Mouse (Mus musculus) intestine, embryonic 16.5 days (tissue): ENCODE data around the gene Pcp4l1. TPM values are rescaled to one million over a fixed set of nuclear protein-coding genes. Genes with fewer than 3 reads are reported as not detected.
"Not testable (repeated sequence)": the region's sequence is repeated elsewhere in the genome, so short reads cannot be mapped to it uniquely, and the experiment has no call there.

Experiments used
- ATAC-seq: fragments of 200-750 bp; cut with Nextera tagmentation; 2 replicates; pipeline ENCODE4 v1.8.0; 2017; ENCODE audit warnings: moderate TSS enrichment, moderate library complexity
- H3K27ac ChIP-seq: fragments of 300-500 bp; sonication (generic); 2 replicates; pipeline ENCODE4 v1.5.1; 2014; ENCODE audit warnings: mild to moderate bottlenecking, low read length
- H3K27me3 ChIP-seq: fragments of 300-500 bp; sonication (generic); replicated peaks from 2 replicates; pipeline ENCODE4 v1.6.1; 2014; ENCODE audit warnings: low read length, control low read depth, mixed read lengths; ENCODE audit not compliant: control insufficient read depth, insufficient read depth
- H3K36me3 ChIP-seq: fragments of 300-500 bp; sonication (generic); 2 replicates; pipeline ENCODE4 v1.6.1; 2014; ENCODE audit warnings: low read length, control low read depth; ENCODE audit not compliant: control insufficient read depth, insufficient read depth
- H3K4me1 ChIP-seq: fragments of 300-500 bp; sonication (generic); 2 replicates; pipeline ENCODE4 v1.6.1; 2014; ENCODE audit warnings: low read length, control low read depth, mixed read lengths; ENCODE audit not compliant: control insufficient read depth, insufficient read depth
- H3K4me2 ChIP-seq: fragments of 300-500 bp; sonication (generic); 2 replicates; pipeline ENCODE4 v1.6.1; 2014; ENCODE audit warnings: low read depth, low read length, control low read depth
- H3K4me3 ChIP-seq: fragments of 300-500 bp; sonication (generic); 2 replicates; pipeline ENCODE4 v1.5.1; 2014; ENCODE audit warnings: mild to moderate bottlenecking, low read length
- H3K9ac ChIP-seq: fragments of 300-500 bp; sonication (generic); 2 replicates; pipeline ENCODE4 v1.6.1; 2014; ENCODE audit warnings: low read depth, low read length
- H3K9me3 ChIP-seq: fragments of 300-500 bp; sonication (generic); 2 replicates; pipeline ENCODE4 v1.6.1; 2016; ENCODE audit warnings: low read length, control low read depth; ENCODE audit not compliant: control insufficient read depth
- WGBS: fragments of 180-500 bp; shearing (Covaris S2); extraction: QIAGEN DNeasy Blood & Tissue Kit; methylation state at CpG from one replicate; pipeline ENCODE4 v1.1.7; 2014; 5-methylcytosine and 5-hydroxymethylcytosine counted together
- polyA plus RNA-seq: library from polyadenylated mRNA; unstranded; fragments of >200 nt; fragmentation: Nextera tagmentation; extraction: Ambion mirVana; gene quantifications from 2 replicates; pipeline ENCODE4 v1.2.1, GENCODE M21; 2015

The Pcp4l1 gene
- polyA plus RNA-seq, 1 experiment from 2014 or later, result 19.4 TPM

GRCm38 (mm10) chr1:171159485-171159975 lies 36.5 kb downstream of the Pcp4l1 start:
- Histone ChIP-seq H3K9ac (peak overlapping the region; percentile 60), H3K4me1 (0 out of 2 replicates have a peak, but pooled peaks cover 2% of the 10 kb centered on the region), H3K36me3 (no peaks in the 10 kb centered on the region), H3K27ac (no peak overlapping the region), H3K27me3 (no peaks in the 10 kb centered on the region), H3K4me3 (peak overlapping the region; percentile 37), H3K4me2 (peak overlapping the region; percentile 62), H3K9me3 (no peaks in the 10 kb centered on the region)
- WGBS, result 5% methylated on average over 15 of the region's 15 CpGs
- peak; percentile 85 for ATAC-seq

DNA sequence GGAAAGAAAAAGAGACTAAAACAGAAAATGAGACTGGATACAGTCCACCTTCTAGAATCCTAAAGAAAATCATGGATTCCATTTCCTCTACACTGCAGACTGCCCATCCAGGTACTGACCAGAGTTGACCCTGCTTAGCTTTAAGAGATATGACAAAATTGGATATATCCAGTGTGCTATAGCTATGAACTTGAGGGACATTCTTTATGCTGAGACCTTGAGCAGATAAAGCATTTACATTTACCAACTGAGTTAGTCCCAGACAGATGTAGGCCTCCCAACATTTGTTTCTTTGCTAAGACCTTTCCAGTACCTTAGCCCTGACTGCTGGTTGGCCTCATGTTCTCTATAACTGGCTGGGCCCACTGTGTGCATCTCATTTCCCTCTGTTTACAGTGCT lies 38.1 kb downstream of the Pcp4l1 start:
- no peak for ATAC-seq
- Histone ChIP-seq H3K4me3 (no peak overlapping the region), H3K9me3 (no peaks in the 10 kb centered on the region), H3K27ac (no peak overlapping the region), H3K9ac (no peak overlapping the region), H3K27me3 (no peaks in the 10 kb centered on the region), H3K4me2 (no peak overlapping the region), H3K36me3 (no peaks in the 10 kb centered on the region), H3K4me1 (0 out of 2 replicates have a peak, but pooled peaks cover 2% of the 10 kb centered on the region)

DNA sequence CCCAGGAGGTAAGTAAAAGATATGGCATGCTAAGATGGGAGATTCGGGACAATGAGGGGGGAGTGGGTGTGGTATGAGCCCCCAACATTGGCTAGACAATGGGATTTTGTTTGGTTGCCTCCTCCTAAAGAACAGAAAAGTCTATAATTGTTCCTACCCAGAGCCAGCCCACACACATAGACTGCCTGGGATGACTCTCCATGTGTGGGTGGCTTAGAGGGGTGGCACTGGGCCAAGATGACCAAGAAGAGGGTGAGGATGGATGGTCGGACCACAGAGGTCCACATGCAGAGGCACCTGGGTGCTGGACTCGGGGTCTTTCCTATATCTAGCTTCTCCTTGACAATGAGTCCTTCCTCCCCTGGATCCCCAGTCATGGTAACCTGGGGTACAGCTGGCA lies 39.4 kb downstream of the Pcp4l1 start:
- Histone ChIP-seq H3K9me3 (no peaks in the 10 kb centered on the region), H3K4me1 (0 out of 2 replicates have a peak, but pooled peaks cover 2% of the 10 kb centered on the region), H3K36me3 (no peaks in the 10 kb centered on the region), H3K27me3 (no peaks in the 10 kb centered on the region), H3K9ac (no peak overlapping the region), H3K4me3 (no peak overlapping the region), H3K4me2 (no peak overlapping the region), H3K27ac (no peak overlapping the region)
- ATAC-seq, result no peak
- 76% methylated on average over 3 of the region's 3 CpGs for WGBS

DNA sequence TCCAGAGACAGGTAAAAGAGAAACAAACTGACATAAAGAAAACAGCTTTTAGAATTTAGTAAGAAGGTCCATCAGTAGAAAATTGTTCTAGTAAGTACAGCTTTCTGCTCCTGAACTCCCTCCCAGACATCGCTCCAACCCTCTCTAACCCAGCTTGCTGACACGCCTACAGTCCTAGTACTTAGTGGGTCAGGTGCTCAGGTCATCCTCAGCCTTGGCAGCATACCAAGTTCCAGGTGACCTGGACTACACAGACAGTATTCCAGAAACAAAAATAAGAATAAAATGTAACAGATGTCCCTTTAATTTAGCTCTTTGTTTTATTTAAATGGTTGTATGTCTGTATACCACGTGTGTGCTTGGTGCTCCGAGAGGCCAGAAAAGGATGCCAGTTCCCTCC lies 44.1 kb downstream of the Pcp4l1 start:
- no peaks in the 10 kb centered on the region for H3K9me3 ChIP-seq
- peaks cover 10% of the 10 kb centered on the region for H3K4me1 ChIP-seq
- no peak overlapping the region for H3K9ac ChIP-seq
- ATAC-seq, result no peak
- no peaks in the 10 kb centered on the region for H3K27me3 ChIP-seq
- no peaks in the 10 kb centered on the region for H3K36me3 ChIP-seq
- no peak overlapping the region for H3K27ac ChIP-seq
- H3K4me2 ChIP-seq, result no peak overlapping the region
- no peak overlapping the region for H3K4me3 ChIP-seq
- WGBS, result 86% methylated on average over 4 of the region's 4 CpGs

DNA sequence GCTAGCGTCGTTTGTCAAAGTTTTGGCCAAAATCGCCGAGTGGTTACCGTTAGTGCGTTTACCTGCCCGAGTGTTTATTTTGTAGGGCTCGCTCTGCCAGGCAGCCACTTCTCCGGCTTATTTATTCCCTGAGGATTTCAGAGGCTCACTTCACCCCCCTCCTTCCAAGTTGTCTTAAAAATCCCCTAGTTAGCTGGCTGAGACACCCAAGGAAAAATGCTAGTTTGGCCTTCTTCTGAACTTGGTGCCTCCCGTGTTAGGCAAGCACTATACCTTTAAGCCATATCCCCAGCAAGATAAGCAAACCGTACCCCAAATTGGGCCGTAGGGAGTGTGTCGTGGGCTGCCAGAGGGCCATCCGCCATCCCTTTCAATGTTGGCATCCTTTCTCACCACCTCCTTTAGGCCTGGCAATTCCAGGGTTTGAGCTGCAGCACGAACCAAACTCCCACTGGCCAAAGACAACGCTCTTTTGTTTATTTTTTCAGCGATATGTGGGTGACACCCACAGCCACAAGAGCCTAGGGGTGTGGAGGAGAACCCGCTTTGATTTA lies 45.2 kb downstream of the Pcp4l1 start:
- Histone ChIP-seq H3K9me3 (no peaks in the 10 kb centered on the region), H3K4me2 (peak overlapping the region; percentile 74), H3K27ac (peak overlapping the region; percentile 42), H3K4me1 (peaks cover 10% of the 10 kb centered on the region), H3K36me3 (no peaks in the 10 kb centered on the region; the same call in 1 of the 2 replicates), H3K4me3 (peak overlapping the region; percentile 70), H3K27me3 (no peaks in the 10 kb centered on the region), H3K9ac (peak overlapping the region; percentile 87)
- 7% methylated on average over 18 of the region's 18 CpGs for WGBS
- ATAC-seq, result peak; percentile 23; the same call in 1 of the 2 replicates

GRCm38 (mm10) chr1:171149974-171150760 lies 45.9 kb downstream of the Pcp4l1 start, which contains the start of the genes Sdhc and Mpz:
Gene Sdhc, minus strand, starts transcription at chr1:171150603.
Gene Mpz, plus strand, starts transcription at chr1:171150711.
- WGBS, result 1% methylated on average over 34 of the region's 34 CpGs
- peak within 1 kb of the TSS; percentile 74 for H3K4me2 ChIP-seq
- peak; percentile 98 for ATAC-seq
- H3K36me3 ChIP-seq, result no peaks in the 10 kb centered on the region; the same call in 1 of the 2 replicates
- H3K9ac ChIP-seq, result peak within 1 kb of the TSS; percentile 87
- peaks cover 10% of the 10 kb centered on the region for H3K4me1 ChIP-seq
- peak within 1 kb of the TSS; percentile 61 for H3K27ac ChIP-seq
- H3K27me3 ChIP-seq, result no peaks in the 10 kb centered on the region
- H3K9me3 ChIP-seq, result no peaks in the 10 kb centered on the region
- H3K4me3 ChIP-seq, result peak within 1 kb of the TSS; percentile 70

- not testable (repeated sequence) for H3K9ac ChIP-seq, H3K27me3 ChIP-seq, H3K4me1 ChIP-seq, H3K9me3 ChIP-seq, H3K4me2 ChIP-seq, ATAC-seq, H3K4me3 ChIP-seq, H3K27ac ChIP-seq
- H3K36me3 ChIP-seq, result peaks cover 15% of the 10 kb centered on the region; the same call in 1 of the 2 replicates
- WGBS, result 89% methylated on average over 9 of the region's 11 CpGs
Measured at GRCm38 (mm10) chr1:171142981-171143380, 53.1 kb downstream of the Pcp4l1 start.

- H3K9me3 ChIP-seq, ATAC-seq, H3K4me3 ChIP-seq, H3K4me2 ChIP-seq, H3K4me1 ChIP-seq, H3K27me3 ChIP-seq, H3K9ac ChIP-seq, H3K27ac ChIP-seq: not testable (repeated sequence)
- peaks cover 12% of the 10 kb centered on the region; the same call in 1 of the 2 replicates for H3K36me3 ChIP-seq
- 92% methylated on average over 8 of the region's 8 CpGs for WGBS
Measured at GRCm38 (mm10) chr1:171137486-171138155, 58.4 kb downstream of the Pcp4l1 start.

- no peak overlapping the region for H3K27ac ChIP-seq
- no peak overlapping the region for H3K9ac ChIP-seq
- H3K36me3 ChIP-seq, result peaks cover 4% of the 10 kb centered on the region; the same call in 1 of the 2 replicates
- H3K4me3 ChIP-seq, result no peak overlapping the region
- no peaks in the 10 kb centered on the region for H3K27me3 ChIP-seq
- ATAC-seq, result no peak
- no peak overlapping the region for H3K4me2 ChIP-seq
- H3K4me1 ChIP-seq, result no peaks in the 10 kb centered on the region
- no peaks in the 10 kb centered on the region for H3K9me3 ChIP-seq
- WGBS, result 91% methylated on average over 2 of the region's 2 CpGs
Measured at GRCm38 (mm10) chr1:171135600-171135999, 60.5 kb downstream of the Pcp4l1 start.
